Mouse (Mus musculus) megakaryocyte, embryonic 14.5 days (primary cell): ENCODE data around the gene Rasgrp4. TPM values are rescaled to one million over a fixed set of nuclear protein-coding genes. Genes with fewer than 3 reads are reported as not detected.

Source experiments
- H3K27me3 ChIP-seq: replicated peaks from 2 replicates; pipeline ENCODE3; 2012; ENCODE audit warnings: inconsistent platforms
- H3K36me3 ChIP-seq: replicated peaks from 2 replicates; pipeline ENCODE3; 2012; ENCODE audit warnings: low read length, inconsistent platforms, mixed read lengths
- H3K4me1 ChIP-seq: 2 replicates; pipeline ENCODE4 v1.6.1; 2012; ENCODE audit warnings: inconsistent platforms
- H3K4me3 ChIP-seq: replicated peaks from 2 replicates; pipeline ENCODE3; 2012; ENCODE audit warnings: moderate library complexity, mild to moderate bottlenecking, inconsistent platforms
- H3K9me3 ChIP-seq: 2 replicates; pipeline ENCODE4 v1.6.1; 2012; ENCODE audit warnings: inconsistent platforms
- FLI1 ChIP-seq: IDR thresholded peaks from 2 replicates; pipeline ENCODE4 v1.6.1; 2012; ENCODE audit warnings: low read length, inconsistent platforms, mixed read lengths
- GATA1 ChIP-seq: IDR thresholded peaks from 3 replicates; pipeline ENCODE4 v1.6.1; 2012; ENCODE audit warnings: mixed read lengths, low read length, inconsistent platforms, borderline replicate concordance
- polyA plus RNA-seq: library from polyadenylated mRNA; stranded (reverse); fragments of >175 nt; gene quantifications from 2 replicates; pipeline ENCODE4 v1.2.3, GENCODE M21; 2012; ENCODE audit warnings: low replicate concordance; ENCODE audit not compliant: insufficient read depth

Gene Rasgrp4
- polyA plus RNA-seq, 1 experiment, result 1.9 TPM

- H3K36me3 ChIP-seq, result peaks cover 71% of the 10 kb centered on the region
- no peaks in the 10 kb centered on the region for H3K9me3 ChIP-seq
- TF ChIP-seq GATA1 (no peak), FLI1 (no peak)
- H3K27me3 ChIP-seq, result peaks cover 10% of the 10 kb centered on the region
- peaks cover 25% of the 10 kb centered on the region for H3K4me1 ChIP-seq
- peak overlapping the region; percentile 70 for H3K4me3 ChIP-seq
These were observed 28.3 kb downstream of the Rasgrp4 start for GRCm38 (mm10) chr7:29162750-29163525.

GRCm38 (mm10) chr7:29167656-29168055 is 33.0 kb downstream of the Rasgrp4 start:
- peaks cover 53% of the 10 kb centered on the region for H3K36me3 ChIP-seq
- peaks cover 2% of the 10 kb centered on the region for H3K27me3 ChIP-seq
- H3K4me1 ChIP-seq, result peaks cover 61% of the 10 kb centered on the region
- H3K4me3 ChIP-seq, result no peak overlapping the region
- TF ChIP-seq GATA1, result no peak
- TF ChIP-seq FLI1, result no peak
- no peaks in the 10 kb centered on the region for H3K9me3 ChIP-seq

GRCm38 (mm10) chr7:29168121-29168695 is 33.6 kb downstream of the Rasgrp4 start:
- no peak for TF ChIP-seq FLI1
- no peak for TF ChIP-seq GATA1
- H3K27me3 ChIP-seq, result peaks cover 2% of the 10 kb centered on the region
- H3K36me3 ChIP-seq, result peaks cover 53% of the 10 kb centered on the region
- H3K4me3 ChIP-seq, result peak overlapping the region; percentile 95
- H3K4me1 ChIP-seq, result peaks cover 61% of the 10 kb centered on the region
- no peaks in the 10 kb centered on the region for H3K9me3 ChIP-seq

- Histone ChIP-seq H3K27me3 (peaks cover 2% of the 10 kb centered on the region), H3K9me3 (no peaks in the 10 kb centered on the region), H3K36me3 (peaks cover 54% of the 10 kb centered on the region), H3K4me3 (peak overlapping the region; percentile 95), H3K4me1 (peaks cover 61% of the 10 kb centered on the region)
- TF ChIP-seq GATA1, result no peak
- TF ChIP-seq FLI1, result no peak
These were observed 34.2 kb downstream of the Rasgrp4 start for GRCm38 (mm10) chr7:29168791-29169230.

- H3K4me3 ChIP-seq, result peak overlapping the region; percentile 95
- peaks cover 2% of the 10 kb centered on the region for H3K27me3 ChIP-seq
- TF ChIP-seq FLI1 (no peak), GATA1 (no peak)
- H3K36me3 ChIP-seq, result peaks cover 56% of the 10 kb centered on the region
- no peaks in the 10 kb centered on the region for H3K9me3 ChIP-seq
- peaks cover 61% of the 10 kb centered on the region for H3K4me1 ChIP-seq
These were observed 34.8 kb downstream of the Rasgrp4 start for GRCm38 (mm10) chr7:29169231-29170065.

- Histone ChIP-seq H3K36me3 (peaks cover 56% of the 10 kb centered on the region), H3K27me3 (peaks cover 2% of the 10 kb centered on the region), H3K4me1 (peaks cover 67% of the 10 kb centered on the region), H3K9me3 (no peaks in the 10 kb centered on the region), H3K4me3 (peak within 1 kb of the TSS; percentile 95)
- no peak for TF ChIP-seq GATA1
- TF ChIP-seq FLI1, result no peak
These were observed 35.6 kb downstream of the Rasgrp4 start, which contains the start of the genes Ggn and Spred3 for GRCm38 (mm10) chr7:29170066-29170754. TSS of gene Ggn (plus strand) at chr7:29170210. TSS of gene Spred3 (minus strand) at chr7:29170411.

- Histone ChIP-seq H3K4me3 (peak overlapping the region; percentile 95), H3K9me3 (no peaks in the 10 kb centered on the region), H3K27me3 (peaks cover 2% of the 10 kb centered on the region), H3K36me3 (peaks cover 58% of the 10 kb centered on the region), H3K4me1 (peaks cover 73% of the 10 kb centered on the region)
- TF ChIP-seq GATA1 (no peak), FLI1 (no peak)
These were observed 36.3 kb downstream of the Rasgrp4 start for GRCm38 (mm10) chr7:29170755-29171561.

GRCm38 (mm10) chr7:29171562-29172097 is 37.0 kb downstream of the Rasgrp4 start:
- Histone ChIP-seq H3K27me3 (peaks cover 2% of the 10 kb centered on the region), H3K9me3 (no peaks in the 10 kb centered on the region), H3K4me3 (peak overlapping the region; percentile 95), H3K4me1 (peaks cover 78% of the 10 kb centered on the region), H3K36me3 (peaks cover 58% of the 10 kb centered on the region)
- TF ChIP-seq GATA1 (no peak), FLI1 (no peak)
